Mouse (Mus musculus) C2C12 (cell line): ENCODE measurements around the gene Dagla.

Experiments
- CEBPB ChIP-seq: IDR thresholded peaks from one replicate; pipeline ENCODE4 v1.6.1; 2011; ENCODE audit warnings: low read depth, mild to moderate bottlenecking, control low read depth, moderate library complexity
- CTCF ChIP-seq: IDR thresholded peaks from one replicate; pipeline ENCODE4 v1.5.1; 2011; ENCODE audit not compliant: control insufficient read depth, insufficient read depth, insufficient read length
- MAX ChIP-seq: IDR thresholded peaks from one replicate; pipeline ENCODE4 v1.6.1; 2011; ENCODE audit warnings: mild to moderate bottlenecking, control low read depth
- MYOD1 ChIP-seq: IDR thresholded peaks from one replicate; pipeline ENCODE4 v1.6.1; 2011; ENCODE audit warnings: low read depth; ENCODE audit not compliant: control insufficient read depth, insufficient read length
- MYOG ChIP-seq: IDR thresholded peaks from one replicate; pipeline ENCODE4 v1.6.1; 2011; ENCODE audit not compliant: control insufficient read depth, insufficient read length; ENCODE audit errors: extremely low read depth

GRCm38 (mm10) chr19:10203146-10203847 is 101.4 kb downstream of the Dagla start:
- TF ChIP-seq MAX (no peak), CTCF (no peak), MYOG (no peak), MYOD1 (no peak), CEBPB (no peak)
